Mouse (Mus musculus) E14TG2a.4 (cell line): ENCODE results near the gene Glul.

Experiments used
- CTCF ChIP-seq: conservative IDR thresholded peaks from 2 replicates; pipeline ENCODE4 v1.5.1; 2014; ENCODE audit warnings: low read length
- NANOG ChIP-seq: IDR thresholded peaks from 2 replicates; pipeline ENCODE4 v1.6.1; 2014; ENCODE audit warnings: borderline replicate concordance, low read length, mixed read lengths
- POU5F1 ChIP-seq: IDR thresholded peaks from 2 replicates; pipeline ENCODE4 v1.6.1; 2014; ENCODE audit warnings: low read length, borderline replicate concordance

GRCm38 (mm10) chr1:153890121-153890520, 9.6 kb upstream of the Glul start:
- TF ChIP-seq CTCF (no peak), NANOG (no peak), POU5F1 (no peak)
